Mouse (Mus musculus) forebrain, embryonic 15.5 days (tissue): Measurements from ENCODE around the gene Taok2. TPM values are rescaled to one million over a fixed set of nuclear protein-coding genes. Genes with fewer than 3 reads are reported as not detected.
A peak's percentile ranks its signal among the peaks of the same experiment; 100 is the strongest.

Source experiments
- ATAC-seq: fragments of 200-750 bp; cut with Nextera tagmentation; replicated peaks from 2 replicates; pipeline ENCODE4 v1.8.0; 2017; ENCODE audit warnings: mild to moderate bottlenecking, moderate TSS enrichment, moderate library complexity
- H3K27ac ChIP-seq: fragments of 300-500 bp; sonication (generic); replicated peaks from 2 replicates; pipeline ENCODE4 v1.5.1; 2015; ENCODE audit warnings: mild to moderate bottlenecking, inconsistent platforms
- H3K27me3 ChIP-seq: fragments of 300-500 bp; sonication (generic); 2 replicates; pipeline ENCODE4 v1.6.1; 2015; ENCODE audit warnings: inconsistent platforms
- H3K36me3 ChIP-seq: fragments of 300-500 bp; sonication (generic); 2 replicates; pipeline ENCODE4 v1.6.1; 2015; ENCODE audit warnings: mild to moderate bottlenecking, inconsistent platforms
- H3K4me1 ChIP-seq: fragments of 300-500 bp; sonication (generic); 2 replicates; pipeline ENCODE4 v1.6.1; 2015; ENCODE audit warnings: inconsistent platforms
- H3K4me2 ChIP-seq: fragments of 300-500 bp; sonication (generic); replicated peaks from 2 replicates; pipeline ENCODE4 v1.6.1; 2015; ENCODE audit warnings: mild to moderate bottlenecking, inconsistent platforms
- H3K4me3 ChIP-seq: fragments of 300-500 bp; sonication (generic); 2 replicates; pipeline ENCODE4 v1.5.1; 2015; ENCODE audit warnings: mild to moderate bottlenecking, inconsistent platforms
- H3K9ac ChIP-seq: fragments of 300-500 bp; sonication (generic); replicated peaks from 2 replicates; pipeline ENCODE4 v1.6.1; 2015; ENCODE audit warnings: mild to moderate bottlenecking, inconsistent platforms
- H3K9me3 ChIP-seq: fragments of 300-500 bp; sonication (generic); 2 replicates; pipeline ENCODE4 v1.6.1; 2016; ENCODE audit warnings: inconsistent platforms
- WGBS: fragments of 180-500 bp; shearing (Covaris S2); methylation state at CpG from one replicate; pipeline ENCODE4 v1.1.7; 2015; ENCODE audit warnings: mixed read lengths; 5-methylcytosine and 5-hydroxymethylcytosine counted together
- polyA plus RNA-seq: library from polyadenylated mRNA; unstranded; fragments of >200 nt; fragmentation: Nextera tagmentation; extraction: Ambion mirVana; gene quantifications from 2 replicates; pipeline ENCODE4 v1.2.1, GENCODE M21; 2015

Gene Taok2
- polyA plus RNA-seq, 1 experiment from 2014 or later: 54.1 TPM

DNA sequence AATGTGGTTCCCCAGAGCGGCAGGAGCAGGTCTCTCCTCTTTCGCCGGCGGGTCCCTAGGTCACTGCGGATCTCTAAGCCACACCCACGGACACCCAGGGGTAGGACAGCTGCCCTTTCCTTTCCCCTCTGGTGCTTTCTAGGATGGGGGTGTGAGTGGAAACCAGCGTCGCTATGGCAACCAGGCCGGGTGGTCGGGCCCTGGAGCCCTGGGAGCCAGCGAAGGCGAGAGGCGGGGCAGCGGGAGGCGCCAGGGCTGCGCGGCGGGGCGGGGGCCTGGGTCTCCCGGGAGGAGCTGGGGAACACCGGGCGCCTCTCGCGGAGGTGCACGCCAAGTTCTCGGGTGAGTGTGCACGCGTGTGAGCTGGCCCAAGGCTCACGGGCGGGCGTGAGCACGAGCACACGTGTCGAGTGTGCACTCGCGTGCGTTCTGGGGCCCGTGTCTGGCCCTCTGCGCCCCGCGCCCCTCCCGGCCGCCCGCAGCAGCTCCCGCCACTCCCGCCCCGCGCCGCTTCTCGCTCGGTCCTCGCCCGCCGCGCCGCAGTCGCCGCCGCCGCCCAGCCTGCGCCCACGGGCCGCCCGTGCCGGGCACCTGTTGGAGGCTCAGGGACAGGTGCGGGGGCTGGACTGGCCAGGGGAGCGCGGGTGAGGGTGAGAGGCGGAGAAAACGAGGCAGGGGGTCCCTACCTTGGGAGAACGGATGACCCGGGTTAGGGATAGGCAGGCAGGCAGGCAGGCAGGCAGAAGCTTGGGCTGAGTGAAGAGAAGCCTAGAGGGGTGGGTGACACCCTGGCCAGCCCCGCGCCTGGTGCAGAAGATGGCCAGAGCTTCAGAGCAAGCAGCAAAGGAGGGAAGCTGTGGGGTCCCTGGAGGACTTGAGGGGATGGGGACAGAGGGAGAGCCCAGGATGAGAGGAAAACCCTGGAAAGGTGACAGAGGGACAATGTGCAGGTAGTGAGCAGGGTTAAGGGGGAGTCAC lies 36.8 kb downstream of the Taok2 start:
- Histone ChIP-seq H3K4me3 (peak overlapping the region; percentile 56), H3K9ac (peak overlapping the region; percentile 64), H3K27me3 (peaks cover 4% of the 10 kb centered on the region; the same call in 1 of the 2 replicates), H3K36me3 (peaks cover 12% of the 10 kb centered on the region), H3K9me3 (no peaks in the 10 kb centered on the region), H3K27ac (no peak overlapping the region), H3K4me2 (peak overlapping the region; percentile 99), H3K4me1 (peaks cover 23% of the 10 kb centered on the region)
- peak; percentile 51 for ATAC-seq
- WGBS: under 1% methylated on average over 46 of the region's 74 CpGs

DNA sequence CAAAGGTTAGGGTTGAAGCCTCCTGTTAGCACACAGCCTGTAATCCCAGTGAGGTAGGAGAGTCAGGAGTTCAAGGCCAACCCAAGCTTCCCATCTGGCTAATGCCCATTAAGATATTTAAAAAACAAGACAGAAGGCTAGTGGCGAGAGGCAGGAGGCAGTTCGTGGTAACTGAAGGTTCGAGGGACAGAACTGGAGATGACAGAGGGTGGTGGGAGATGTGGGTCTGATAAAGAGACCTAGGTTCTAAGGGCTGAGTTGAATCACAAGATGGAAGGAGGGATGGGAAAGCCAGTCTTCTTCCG lies 37.4 kb downstream of the Taok2 start, which contains the start of gene Doc2a:
Doc2a (plus strand) TSS at position 301 of the 305 bp plus-strand sequence.
- Histone ChIP-seq H3K9ac (peak within 1 kb of the TSS; percentile 64), H3K4me2 (peak within 1 kb of the TSS; percentile 99), H3K36me3 (peaks cover 6% of the 10 kb centered on the region; the same call in 1 of the 2 replicates), H3K4me3 (peak within 1 kb of the TSS; percentile 56), H3K9me3 (no peaks in the 10 kb centered on the region), H3K4me1 (peaks cover 23% of the 10 kb centered on the region), H3K27ac (no peak within 1 kb of the TSS), H3K27me3 (peaks cover 4% of the 10 kb centered on the region; the same call in 1 of the 2 replicates)
- ATAC-seq: 0 out of 2 replicates have a peak, but pooled peaks have one; percentile 2
- 28% methylated on average over 4 of the region's 4 CpGs for WGBS

DNA sequence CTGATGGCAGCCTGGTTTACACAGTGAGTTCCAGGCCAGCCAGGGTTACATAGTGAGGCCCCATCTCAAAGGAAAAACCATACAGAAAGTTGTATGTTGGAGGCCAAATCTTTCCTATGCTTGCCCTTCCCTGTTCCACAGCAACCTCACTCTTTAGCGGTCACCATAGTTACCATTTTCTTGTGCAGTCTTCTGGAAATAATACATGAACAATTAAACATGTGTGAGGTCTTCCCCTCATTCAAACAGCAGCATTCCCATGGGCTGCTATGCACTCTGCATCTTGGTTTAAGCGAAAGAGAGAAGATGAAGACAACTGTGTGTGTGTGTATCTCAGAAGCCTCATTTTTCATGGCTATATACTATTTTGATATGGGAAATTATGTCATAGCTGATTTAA lies 39.0 kb downstream of the Taok2 start:
- Histone ChIP-seq H3K27me3 (peaks cover 4% of the 10 kb centered on the region; the same call in 1 of the 2 replicates), H3K4me1 (peaks cover 23% of the 10 kb centered on the region), H3K9me3 (no peaks in the 10 kb centered on the region), H3K4me3 (no peak overlapping the region), H3K27ac (no peak overlapping the region), H3K4me2 (no peak overlapping the region), H3K36me3 (no peaks in the 10 kb centered on the region), H3K9ac (no peak overlapping the region)
- no peak for ATAC-seq
- 14% methylated on average over 2 of the region's 2 CpGs for WGBS

DNA sequence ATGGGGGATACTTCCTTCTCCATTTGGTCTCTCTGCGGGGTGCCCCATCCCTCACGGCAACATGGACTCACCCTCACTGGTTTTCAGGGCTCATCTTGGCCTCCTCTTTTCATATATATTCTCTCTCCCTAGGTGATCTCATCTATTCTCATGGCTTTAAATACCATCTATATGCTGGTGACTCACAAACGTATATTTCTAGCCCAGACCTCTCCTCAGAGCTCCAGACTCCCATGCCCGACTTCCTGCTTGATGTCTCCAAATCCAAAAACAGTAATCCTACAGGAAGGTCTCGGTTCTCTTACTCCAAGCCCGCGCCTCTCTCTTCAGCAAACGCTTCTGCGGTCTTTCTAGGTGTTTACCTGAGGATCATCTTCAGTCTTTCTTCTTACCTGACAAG lies 41.2 kb downstream of the Taok2 start:
- Histone ChIP-seq H3K4me3 (no peak overlapping the region), H3K4me1 (peaks cover 11% of the 10 kb centered on the region), H3K27me3 (no peaks in the 10 kb centered on the region; the same call in 1 of the 2 replicates), H3K9ac (no peak overlapping the region), H3K36me3 (no peaks in the 10 kb centered on the region), H3K4me2 (no peak overlapping the region), H3K27ac (no peak overlapping the region), H3K9me3 (no peaks in the 10 kb centered on the region)
- no peak for ATAC-seq
- 83% methylated on average over 9 of the region's 9 CpGs for WGBS

DNA sequence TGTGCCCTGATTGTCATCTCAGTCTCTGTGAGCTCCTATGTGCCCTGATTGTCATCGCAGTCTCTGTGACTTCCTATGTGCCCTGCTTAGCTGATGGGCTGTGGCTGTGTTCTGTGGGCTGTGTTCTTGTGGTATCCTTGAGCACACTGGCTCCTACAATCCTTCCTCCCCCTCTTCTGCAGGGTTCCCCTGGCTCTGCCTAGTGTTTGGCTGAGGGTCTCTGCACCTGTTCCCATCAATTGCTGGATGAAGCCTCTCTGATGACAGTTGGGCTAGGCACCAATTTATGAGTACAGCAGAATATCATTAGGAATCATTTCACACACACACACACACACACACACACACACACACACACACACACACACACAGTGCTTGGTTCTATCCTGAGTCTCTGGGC lies 51.2 kb downstream of the Taok2 start:
- Histone ChIP-seq H3K4me3 (no peak overlapping the region), H3K4me1 (peaks cover 9% of the 10 kb centered on the region), H3K27me3 (no peaks in the 10 kb centered on the region), H3K4me2 (no peak overlapping the region), H3K9ac (no peak overlapping the region), H3K27ac (no peak overlapping the region), H3K36me3 (no peaks in the 10 kb centered on the region; the same call in 1 of the 2 replicates), H3K9me3 (no peaks in the 10 kb centered on the region)
- WGBS: 100% methylated on average over 1 of the region's 1 CpGs
- no peak for ATAC-seq

DNA sequence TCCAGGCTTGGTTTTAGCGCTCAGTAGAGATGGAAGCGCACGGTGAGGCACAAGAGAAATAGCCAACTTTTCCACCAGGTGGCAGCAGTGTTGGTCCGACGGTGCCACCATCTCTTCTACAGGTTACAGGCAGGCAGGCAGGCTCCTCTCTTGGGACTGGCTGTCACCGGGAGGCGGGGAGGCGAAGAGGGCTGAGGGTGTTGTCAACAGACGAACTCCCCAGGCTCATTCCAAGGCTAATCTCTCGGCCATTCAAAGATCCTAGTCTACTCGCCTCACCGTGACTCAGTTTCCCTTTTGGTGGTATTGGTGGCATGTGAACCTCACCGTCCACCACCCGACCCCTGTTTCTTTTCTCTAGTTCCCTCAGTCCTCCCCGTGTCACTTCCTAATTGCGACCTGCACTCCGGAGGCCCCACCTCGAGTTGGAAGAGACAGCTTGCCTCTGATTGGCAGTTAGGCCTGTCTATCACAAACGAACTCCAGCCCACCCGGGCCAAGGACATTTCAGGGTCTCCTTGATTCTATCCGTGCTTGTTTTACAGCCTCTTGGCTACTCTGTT lies 52.4 kb downstream of the Taok2 start:
- ATAC-seq: peak; percentile 88
- Histone ChIP-seq H3K27me3 (no peaks in the 10 kb centered on the region), H3K4me3 (peak overlapping the region; percentile 38), H3K36me3 (no peaks in the 10 kb centered on the region; the same call in 1 of the 2 replicates), H3K4me1 (peaks cover 9% of the 10 kb centered on the region), H3K9ac (no peak overlapping the region), H3K27ac (no peak overlapping the region), H3K9me3 (no peaks in the 10 kb centered on the region), H3K4me2 (peak overlapping the region; percentile 57)
- under 1% methylated on average over 21 of the region's 21 CpGs for WGBS

DNA sequence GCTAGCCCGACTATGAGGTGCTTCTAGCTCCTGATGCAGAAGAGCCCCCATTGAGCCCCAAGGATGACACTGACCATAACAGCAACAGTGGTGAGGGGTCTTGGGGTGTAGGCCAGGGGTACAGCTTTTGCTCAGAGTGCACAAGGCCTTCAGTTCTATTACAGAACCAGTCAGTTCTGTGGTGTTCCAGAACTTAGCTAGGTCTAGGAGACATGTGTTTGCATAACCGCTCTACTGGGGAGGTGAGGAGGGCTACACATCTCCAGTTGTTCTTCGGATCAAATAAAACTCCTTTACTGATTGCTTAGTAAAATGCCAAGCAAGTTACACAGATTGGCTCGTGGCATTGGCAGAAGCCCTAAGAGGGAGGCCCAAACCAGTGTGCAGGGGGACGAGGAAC lies 53.0 kb downstream of the Taok2 start, which contains the start of gene 4930451I11Rik:
4930451I11Rik (minus strand) TSS at position 101 of the 400 bp plus-strand sequence.
- H3K4me2 ChIP-seq: peak within 1 kb of the TSS; percentile 57
- no peaks in the 10 kb centered on the region for H3K27me3 ChIP-seq
- H3K27ac ChIP-seq: no peak within 1 kb of the TSS
- no peak for ATAC-seq
- H3K36me3 ChIP-seq: no peaks in the 10 kb centered on the region; the same call in 1 of the 2 replicates
- H3K4me1 ChIP-seq: peaks cover 9% of the 10 kb centered on the region
- 60% methylated on average over 5 of the region's 5 CpGs for WGBS
- H3K9ac ChIP-seq: no peak within 1 kb of the TSS
- no peaks in the 10 kb centered on the region for H3K9me3 ChIP-seq
- peak within 1 kb of the TSS; percentile 38 for H3K4me3 ChIP-seq

DNA sequence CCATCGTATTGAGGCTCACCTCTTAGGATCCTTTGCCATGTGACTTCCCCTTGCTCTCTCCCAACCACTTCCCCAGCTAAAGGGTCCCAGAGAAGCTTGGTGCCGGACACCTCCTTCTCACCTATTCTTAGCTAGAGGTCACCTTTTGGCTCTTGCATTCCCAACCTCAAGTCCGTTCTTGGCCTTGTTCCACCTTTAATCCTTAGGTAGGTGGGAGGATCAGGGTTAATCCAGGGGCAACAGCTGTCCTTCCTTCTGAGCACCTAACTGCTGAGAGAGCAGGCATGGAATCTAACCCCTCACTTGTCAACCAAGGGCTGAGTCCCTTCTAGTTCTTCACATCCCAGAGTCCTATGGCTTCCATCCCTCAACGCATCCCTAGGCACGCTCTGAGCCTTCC lies 58.6 kb downstream of the Taok2 start:
- H3K27me3 ChIP-seq: no peaks in the 10 kb centered on the region
- no peak overlapping the region for H3K9ac ChIP-seq
- H3K4me2 ChIP-seq: no peak overlapping the region
- no peaks in the 10 kb centered on the region for H3K9me3 ChIP-seq
- no peak overlapping the region for H3K4me3 ChIP-seq
- ATAC-seq: no peak
- H3K36me3 ChIP-seq: no peaks in the 10 kb centered on the region; the same call in 1 of the 2 replicates
- H3K27ac ChIP-seq: no peak overlapping the region
- peaks cover 35% of the 10 kb centered on the region for H3K4me1 ChIP-seq
- WGBS: 81% methylated on average over 5 of the region's 5 CpGs

DNA sequence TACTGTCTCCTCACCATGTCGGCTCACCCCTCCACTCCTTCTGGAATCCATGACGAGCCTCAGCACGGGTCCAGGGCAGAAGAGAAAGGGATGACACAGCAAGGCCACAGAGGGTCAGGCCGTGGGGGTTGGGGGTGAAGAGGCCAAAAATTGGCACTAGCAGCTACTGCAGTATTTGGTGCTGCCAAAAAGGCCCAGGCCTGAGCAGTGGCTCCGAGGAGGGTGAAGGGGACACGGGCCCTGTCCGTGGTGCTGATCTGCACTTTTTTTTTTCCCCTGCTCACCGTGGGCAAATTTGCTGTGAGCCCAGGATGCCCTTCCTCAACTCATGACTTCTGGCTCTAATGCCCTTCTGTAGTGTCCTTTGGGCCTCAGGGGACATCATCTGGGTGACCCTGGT lies 59.1 kb downstream of the Taok2 start:
- no peak overlapping the region for H3K9ac ChIP-seq
- no peaks in the 10 kb centered on the region; the same call in 1 of the 2 replicates for H3K36me3 ChIP-seq
- no peak overlapping the region for H3K27ac ChIP-seq
- H3K4me1 ChIP-seq: peaks cover 35% of the 10 kb centered on the region
- no peaks in the 10 kb centered on the region for H3K9me3 ChIP-seq
- no peak for ATAC-seq
- peak overlapping the region; percentile 72; the same call in 1 of the 2 replicates for H3K4me2 ChIP-seq
- 25% methylated on average over 8 of the region's 8 CpGs for WGBS
- no peak overlapping the region for H3K4me3 ChIP-seq
- no peaks in the 10 kb centered on the region for H3K27me3 ChIP-seq

DNA sequence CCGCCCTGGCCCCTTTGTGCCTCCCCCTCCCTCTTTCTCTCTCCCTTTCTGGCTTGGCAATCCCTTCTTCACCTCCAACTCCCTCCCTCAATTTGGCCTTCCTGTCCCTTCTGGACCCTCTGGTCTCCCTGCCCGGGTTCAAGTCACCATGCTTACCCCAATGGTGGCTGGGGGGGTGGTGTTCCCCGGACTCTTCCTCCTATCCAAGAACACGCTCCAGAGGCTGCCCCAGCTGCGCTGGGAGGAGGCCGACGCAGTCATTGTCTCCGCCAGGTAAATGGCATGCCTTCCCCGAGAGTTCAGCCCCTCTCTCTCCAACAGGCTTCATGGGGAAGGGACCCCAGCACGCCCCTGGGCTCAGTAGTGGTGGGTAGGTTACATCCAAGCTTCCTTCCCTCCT lies 60.6 kb downstream of the Taok2 start:
- peak; percentile 14; the same call in 1 of the 2 replicates for ATAC-seq
- no peaks in the 10 kb centered on the region for H3K27me3 ChIP-seq
- peak overlapping the region; percentile 89 for H3K9ac ChIP-seq
- H3K9me3 ChIP-seq: no peaks in the 10 kb centered on the region
- H3K4me2 ChIP-seq: peak overlapping the region; percentile 72
- peaks cover 35% of the 10 kb centered on the region for H3K4me1 ChIP-seq
- 7% methylated on average over 10 of the region's 10 CpGs for WGBS
- peak overlapping the region; percentile 85 for H3K27ac ChIP-seq
- peak overlapping the region; percentile 75 for H3K4me3 ChIP-seq
- H3K36me3 ChIP-seq: no peaks in the 10 kb centered on the region; the same call in 1 of the 2 replicates

DNA sequence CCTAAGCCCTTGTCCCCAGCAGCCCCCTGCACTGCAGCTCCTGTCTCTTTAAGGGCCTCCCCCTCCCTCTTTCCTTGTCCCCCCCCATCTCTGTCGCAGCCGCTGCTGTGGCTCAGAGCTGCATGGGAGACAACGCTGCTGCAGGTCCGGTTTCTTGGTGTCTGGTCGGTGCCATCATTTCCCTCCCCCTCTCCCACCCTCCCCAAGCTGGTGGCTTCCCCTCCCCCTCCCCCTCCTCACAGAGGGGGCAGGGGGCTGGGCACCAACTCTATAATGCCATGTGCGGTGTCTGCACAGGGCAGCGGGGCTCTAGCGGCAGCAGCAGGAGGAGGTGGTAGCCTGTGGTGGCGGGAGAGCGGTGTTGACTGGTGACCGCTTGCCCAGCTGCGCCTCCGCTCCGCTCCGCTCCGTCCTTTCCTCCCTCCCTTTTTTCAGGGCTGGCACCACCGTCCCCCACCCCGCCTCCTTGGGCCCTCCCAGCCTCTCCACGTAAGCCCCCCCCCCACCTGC lies 61.2 kb downstream of the Taok2 start:
- peak overlapping the region; percentile 89 for H3K9ac ChIP-seq
- H3K36me3 ChIP-seq: no peaks in the 10 kb centered on the region; the same call in 1 of the 2 replicates
- ATAC-seq: peak; percentile 78
- WGBS: under 1% methylated on average over 11 of the region's 19 CpGs
- H3K4me3 ChIP-seq: peak overlapping the region; percentile 75
- H3K4me1 ChIP-seq: peaks cover 35% of the 10 kb centered on the region
- H3K27ac ChIP-seq: peak overlapping the region; percentile 85
- peak overlapping the region; percentile 72 for H3K4me2 ChIP-seq
- no peaks in the 10 kb centered on the region for H3K27me3 ChIP-seq
- no peaks in the 10 kb centered on the region for H3K9me3 ChIP-seq

DNA sequence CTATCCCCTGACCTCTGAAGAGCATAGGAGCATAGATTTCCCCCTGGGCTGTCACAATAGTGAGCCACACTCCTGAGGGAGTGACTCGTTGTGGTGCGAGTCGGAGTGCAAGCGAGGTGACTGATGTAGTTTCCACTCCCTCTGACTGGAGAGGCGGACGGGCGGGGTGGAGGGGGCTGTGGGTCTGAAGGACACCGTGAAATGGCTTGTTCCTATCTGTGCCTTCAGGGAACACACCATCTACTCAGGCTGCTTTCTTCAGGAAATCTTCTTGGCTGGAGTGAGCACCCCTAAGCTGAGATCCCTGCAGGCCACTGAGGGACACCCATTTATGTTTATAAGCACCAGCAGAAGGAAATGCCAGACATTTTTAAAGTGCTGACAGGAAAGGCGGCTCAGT lies 61.8 kb downstream of the Taok2 start:
- 20% methylated on average over 9 of the region's 9 CpGs for WGBS
- H3K4me3 ChIP-seq: peak overlapping the region; percentile 75
- H3K36me3 ChIP-seq: no peaks in the 10 kb centered on the region; the same call in 1 of the 2 replicates
- H3K4me2 ChIP-seq: peak overlapping the region; percentile 72
- H3K4me1 ChIP-seq: peaks cover 35% of the 10 kb centered on the region
- H3K27ac ChIP-seq: peak overlapping the region; percentile 85
- no peaks in the 10 kb centered on the region for H3K27me3 ChIP-seq
- H3K9me3 ChIP-seq: no peaks in the 10 kb centered on the region
- ATAC-seq: peak; percentile 45; the same call in 1 of the 2 replicates
- H3K9ac ChIP-seq: peak overlapping the region; percentile 89
